Comparison of ENCODE assay signal across 27 mouse cellular contexts in the genomic region with DNA sequence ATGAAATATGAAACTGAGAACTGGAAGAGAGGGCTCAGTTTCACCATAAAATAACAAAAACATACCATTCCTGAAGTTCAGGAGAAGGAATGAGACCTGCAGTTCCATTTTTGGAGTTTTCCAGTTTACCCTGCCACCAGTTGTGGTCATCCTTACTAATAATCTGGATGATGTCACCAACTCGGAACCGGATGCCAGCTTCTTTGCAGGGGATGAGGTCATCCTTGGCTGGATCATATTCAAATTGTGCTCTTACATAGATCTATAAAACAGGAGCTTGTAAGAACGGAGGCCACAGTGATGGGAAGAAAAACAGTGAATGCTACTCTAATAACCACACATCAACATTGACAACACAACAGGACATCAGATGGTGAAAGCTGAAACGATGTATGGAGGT.
A peak's percentile ranks its signal among the peaks of the same experiment; 100 is the strongest.
DNase-seq lines count a peak whose midpoint lies in the region; ATAC-seq and TF ChIP-seq lines count a peak whose summit lies in the region.
"Had no signal": no experiment of that assay in that cellular context is flagged by ENCODE, and none has a peak within 500 bp of the region (broad histone marks: within the 10 kb centered on the region; RNA-seq: fewer than 3 reads in every experiment).

No protein-coding gene starts in this region.

- ATAC-seq in heart, embryonic 11.5 days (replicated peaks; ENCODE audit: insufficient number of reproducible peaks, low FRiP score, low TSS enrichment): no peak
- no peak for ATAC-seq in cerebellum, adult (ENCODE audit: insufficient number of reproducible peaks, low FRiP score, low TSS enrichment)
- ATAC-seq: forebrain, postnatal 0 days; hindbrain, embryonic 16.5 days; midbrain, embryonic 16.5 days; Patski had no signal

- H3K36me3 ChIP-seq in heart, embryonic 11.5 days (ENCODE audit: control insufficient read depth, insufficient read depth, low read length): no peaks in the 10 kb centered on the region
- peaks cover 6% of the 10 kb centered on the region for H3K36me3 ChIP-seq in embryonic facial prominence, embryonic 10.5 days (replicated peaks)
- H3K36me3 ChIP-seq: heart, embryonic 15.5 days; neural tube, embryonic 12.5 days had no signal

- TF ChIP-seq CTCF in gastrocnemius, adult 2 months (IDR thresholded peaks at IDR 0.05): no peak

- 76% methylated on average over 4 of the region's 4 CpGs for WGBS in heart, embryonic 11.5 days (ENCODE audit: insufficient replicate concordance)
- WGBS in embryonic facial prominence, embryonic 10.5 days: 92% methylated on average over 4 of the region's 4 CpGs

- H3K9ac ChIP-seq in heart, embryonic 11.5 days (ENCODE audit: low read depth, low read length): no peak overlapping the region
- H3K9ac ChIP-seq: forebrain, embryonic 12.5 days; forebrain, postnatal 0 days; heart, embryonic 15.5 days; liver, embryonic 14.5 days; neural tube, embryonic 12.5 days had no signal

- H3K4me2 ChIP-seq in heart, embryonic 11.5 days: no peak overlapping the region
- H3K4me2 ChIP-seq: forebrain, embryonic 12.5 days; heart, embryonic 15.5 days; neural tube, embryonic 12.5 days had no signal

- intact Hi-C loops in gastrocnemius, adult 2 months (cut with DNase I): no loop called here
- intact Hi-C loops in heart, postnatal 10 days (cut with DNase I): no loop called here

- H3K4me1 ChIP-seq in heart, embryonic 11.5 days (ENCODE audit: control insufficient read depth, insufficient read depth, low read length): no peaks in the 10 kb centered on the region
- no peaks in the 10 kb centered on the region for H3K4me1 ChIP-seq in embryonic facial prominence, embryonic 10.5 days
- H3K4me1 ChIP-seq: forebrain, embryonic 12.5 days; heart, embryonic 15.5 days; midbrain, embryonic 10.5 days; neural tube, embryonic 12.5 days had no signal

- H3K27me3 ChIP-seq in heart, embryonic 11.5 days (ENCODE audit: control insufficient read depth, insufficient read depth, low read length): no peaks in the 10 kb centered on the region
- H3K27me3 ChIP-seq in embryonic facial prominence, embryonic 10.5 days (replicated peaks; ENCODE audit: low read depth, poor library complexity, severe bottlenecking): peaks cover 48% of the 10 kb centered on the region
- H3K27me3 ChIP-seq: neural tube, embryonic 12.5 days had no signal

- no peaks in the 10 kb centered on the region for H3K9me3 ChIP-seq in heart, embryonic 11.5 days (replicated peaks; ENCODE audit: control insufficient read depth, low read length)
- no peaks in the 10 kb centered on the region for H3K9me3 ChIP-seq in embryonic facial prominence, embryonic 10.5 days
- H3K9me3 ChIP-seq: forebrain, embryonic 12.5 days; heart, embryonic 15.5 days; midbrain, embryonic 10.5 days; neural tube, embryonic 12.5 days had no signal

- no peak overlapping the region for H3K4me3 ChIP-seq in gastrocnemius, adult 2 months
- H3K4me3 ChIP-seq in heart, embryonic 11.5 days (ENCODE audit: low read depth, low read length): no peak overlapping the region
- no peak overlapping the region for H3K4me3 ChIP-seq in embryonic facial prominence, embryonic 10.5 days
- H3K4me3 ChIP-seq: forebrain, embryonic 12.5 days; heart, embryonic 15.5 days; midbrain, embryonic 10.5 days; neural tube, embryonic 12.5 days had no signal

- peak; percentile 2 for DNase-seq in gastrocnemius, adult 18-20 months (ENCODE audit: low spot score)
- DNase-seq in gastrocnemius, adult 2 months: no peak
- peak; percentile 12 to 13 for DNase-seq in heart, postnatal 10 days
- peak; percentile 15 for DNase-seq in MN1 (ENCODE audit: low spot score)
- DNase-seq in heart, postnatal 4 days: peak; percentile 35
- DNase-seq in embryonic facial prominence, embryonic 10.5 days (ENCODE audit: low spot score): no peak
- DNase-seq: B cell, adult 2 months; cerebellum, adult 11 months; cerebellum, adult 9-11 months; forebrain, postnatal 0 days; gastrocnemius, postnatal 14 days; kidney, postnatal 14 days; layer of hippocampus, adult 9-11 months; liver; lung, adult 2 months; lung, postnatal 14 days; thymus, postnatal 4 days had no signal

- no peak overlapping the region for H3K27ac ChIP-seq in gastrocnemius, adult 2 months
- no peak overlapping the region for H3K27ac ChIP-seq in heart, embryonic 11.5 days (ENCODE audit: low read depth, low read length)
- H3K27ac ChIP-seq in embryonic facial prominence, embryonic 10.5 days (replicated peaks): no peak overlapping the region
- H3K27ac ChIP-seq: forebrain, embryonic 12.5 days; heart, embryonic 15.5 days; liver, embryonic 14.5 days; midbrain, embryonic 10.5 days; neural tube, embryonic 12.5 days had no signal

Comparison
In these comparisons a context has a peak if more than half of its experiments do, and no peak if none do; other contexts are left out.
1. DNase-seq: peak in gastrocnemius, adult 18-20 months (single experiment), heart, postnatal 10 days (2 of 2), MN1 (single experiment) and heart, postnatal 4 days (single experiment); none in gastrocnemius, adult 2 months (single experiment) and embryonic facial prominence, embryonic 10.5 days (single experiment).